Mouse (Mus musculus) skeletal muscle tissue, adult 2 months (tissue): ENCODE measurements around the gene Ces3a.
"Not testable (repeated sequence)": the region's sequence is repeated elsewhere in the genome, so short reads cannot be mapped to it uniquely, and the experiment has no call there.

ENCODE experiments used
- DNase-seq: peaks from one replicate; pipeline ENCODE4 v3.0.0-alpha.2; 2012; ENCODE audit warnings: low read depth, low spot score

Gene Ces3a

GRCm38 (mm10) chr8:105093992-105094391 is 45.6 kb downstream of the Ces3a start:
- DNase-seq = no peak

DNA sequence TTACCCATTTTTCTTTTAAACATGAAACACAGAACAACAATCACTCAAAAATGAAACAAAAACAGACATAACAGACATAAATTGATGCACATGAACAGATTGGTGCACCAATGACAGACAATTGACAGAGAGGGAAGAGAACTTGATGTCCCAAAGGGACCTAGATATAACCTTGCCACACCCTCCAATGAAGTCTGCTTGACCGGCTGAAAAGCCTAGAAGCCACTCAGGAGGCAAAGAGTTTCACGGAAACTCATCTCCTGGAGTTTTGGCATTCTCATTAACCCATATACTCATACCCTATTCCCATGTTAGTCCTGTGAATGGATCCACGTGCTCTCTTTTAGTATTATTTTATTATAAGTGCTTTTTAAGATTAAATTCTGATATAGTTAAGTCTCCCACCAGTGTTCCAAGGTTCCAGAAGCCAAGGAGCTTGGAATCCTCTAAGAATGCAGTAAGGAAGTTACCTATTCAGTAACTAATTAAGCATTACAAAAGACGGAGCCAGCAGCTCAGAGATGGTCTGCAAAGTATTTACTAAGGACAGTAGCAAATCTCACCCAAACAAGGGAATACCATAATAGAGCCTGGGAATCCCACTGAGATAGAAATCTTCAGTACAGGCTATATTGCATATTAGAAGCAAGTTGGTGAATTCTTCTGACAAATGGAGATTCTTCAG is 53.8 kb downstream of the Ces3a start:
- DNase-seq = not testable (repeated sequence)

- DNase-seq = not testable (repeated sequence)
Measured at GRCm38 (mm10) chr8:105103701-105104100, 55.3 kb downstream of the Ces3a start.

DNA sequence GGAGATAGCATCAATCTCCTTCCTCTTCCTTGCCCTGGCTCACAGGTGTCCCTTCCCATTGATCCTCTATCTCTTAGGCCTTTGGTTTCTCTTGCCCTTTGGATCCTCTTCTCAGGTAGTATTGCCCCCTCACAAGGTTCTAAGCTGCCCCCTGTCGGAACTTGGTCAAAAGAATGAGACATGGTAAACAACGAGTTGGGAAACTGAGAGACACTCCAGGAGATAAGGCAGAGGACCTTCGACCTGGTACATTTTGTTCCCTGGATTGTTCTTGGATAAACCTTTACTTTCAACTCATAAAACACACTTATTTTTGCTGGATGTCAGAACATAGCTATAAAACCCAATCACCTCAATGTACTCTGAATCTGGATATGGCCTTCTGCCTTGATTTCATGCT is 55.8 kb downstream of the Ces3a start:
- DNase-seq = no peak
